Mouse (Mus musculus) midbrain, embryonic 11.5 days (tissue): Measurements from ENCODE around the gene Parp16. TPM values are rescaled to one million over a fixed set of nuclear protein-coding genes. Genes with fewer than 3 reads are reported as not detected.

ENCODE experiments used
- ATAC-seq: fragments of 200-750 bp; cut with Nextera tagmentation; 2 replicates; pipeline ENCODE4 v1.8.0; 2017; ENCODE audit warnings: moderate TSS enrichment, moderate library complexity; ENCODE audit not compliant: low FRiP score
- DNase-seq: peaks from one replicate; pipeline ENCODE4 v3.0.0; 2015; ENCODE audit warnings: low spot score; ENCODE audit errors: missing footprints
- H3K27ac ChIP-seq: fragments of 300-500 bp; sonication (generic); 2 replicates; pipeline ENCODE4 v1.5.1; 2014; ENCODE audit warnings: low read depth, low read length
- H3K27me3 ChIP-seq: fragments of 300-500 bp; sonication (generic); 2 replicates; pipeline ENCODE4 v1.6.1; 2014; ENCODE audit warnings: mild to moderate bottlenecking, low read length, moderate library complexity, mixed read lengths; ENCODE audit not compliant: control insufficient read depth, insufficient read depth
- H3K36me3 ChIP-seq: fragments of 300-500 bp; sonication (generic); 2 replicates; pipeline ENCODE4 v1.6.1; 2014; ENCODE audit warnings: mild to moderate bottlenecking, low read length, moderate library complexity, mixed read lengths; ENCODE audit not compliant: control insufficient read depth, insufficient read depth
- H3K4me1 ChIP-seq: fragments of 300-500 bp; sonication (generic); 2 replicates; pipeline ENCODE4 v1.6.1; 2014; ENCODE audit warnings: low read length; ENCODE audit not compliant: control insufficient read depth, insufficient read depth
- H3K4me2 ChIP-seq: fragments of 300-500 bp; sonication (generic); 2 replicates; pipeline ENCODE4 v1.6.1; 2014; ENCODE audit warnings: mild to moderate bottlenecking, moderate library complexity
- H3K4me3 ChIP-seq: fragments of 300-500 bp; sonication (generic); 2 replicates; pipeline ENCODE4 v1.5.1; 2014; ENCODE audit warnings: low read depth, low read length
- H3K9ac ChIP-seq: fragments of 300-500 bp; sonication (generic); 2 replicates; pipeline ENCODE4 v1.6.1; 2014; ENCODE audit warnings: low read length
- H3K9me3 ChIP-seq: fragments of 300-500 bp; sonication (generic); 2 replicates; pipeline ENCODE4 v1.6.1; 2016; ENCODE audit warnings: low read length; ENCODE audit not compliant: control insufficient read depth
- WGBS: fragments of 180-500 bp; shearing (Covaris S2); extraction: QIAGEN DNeasy Blood & Tissue Kit; methylation state at CpG from one replicate; pipeline ENCODE4 v1.1.7; 2014; 5-methylcytosine and 5-hydroxymethylcytosine counted together
- polyA plus RNA-seq: library from polyadenylated mRNA; unstranded; fragments of >200 nt; fragmentation: Nextera tagmentation; extraction: Ambion mirVana; gene quantifications from 2 replicates; pipeline ENCODE4 v1.2.1, GENCODE M21; 2014

Parp16 gene
- polyA plus RNA-seq, 1 experiment from 2014 or later: 6.4 TPM

DNA sequence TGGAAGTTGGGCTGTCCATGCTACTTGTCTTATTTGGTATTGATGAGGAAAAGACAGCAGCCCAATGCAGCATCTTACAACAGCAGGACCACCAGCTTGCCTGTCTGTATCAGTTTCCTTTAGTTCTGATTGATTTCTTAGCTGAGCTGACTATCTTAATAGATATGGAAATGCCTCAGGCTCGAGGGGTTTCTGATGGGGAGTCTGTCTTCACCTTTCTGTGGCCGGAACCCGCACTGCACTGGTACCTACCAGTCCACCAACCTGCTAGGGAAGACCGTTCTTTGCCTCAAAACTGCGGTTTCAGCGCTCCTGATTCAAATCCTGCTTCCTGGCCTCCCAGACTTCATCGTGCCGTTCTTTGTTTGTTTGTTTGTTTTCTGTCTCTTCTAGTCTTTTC, 33.3 kb upstream of the Parp16 start:
- Histone ChIP-seq H3K27ac (peak overlapping the region; percentile 97), H3K4me1 (peaks cover 70% of the 10 kb centered on the region), H3K4me3 (no peak overlapping the region), H3K9me3 (no peaks in the 10 kb centered on the region; the same call in 1 of the 2 replicates), H3K36me3 (peaks cover 5% of the 10 kb centered on the region; the same call in 1 of the 2 replicates), H3K27me3 (no peaks in the 10 kb centered on the region), H3K4me2 (peak overlapping the region; percentile 50), H3K9ac (peak overlapping the region; percentile 39)
- ATAC-seq: no peak
- 4% methylated on average over 8 of the region's 8 CpGs for WGBS
- DNase-seq: peak; percentile 93

DNA sequence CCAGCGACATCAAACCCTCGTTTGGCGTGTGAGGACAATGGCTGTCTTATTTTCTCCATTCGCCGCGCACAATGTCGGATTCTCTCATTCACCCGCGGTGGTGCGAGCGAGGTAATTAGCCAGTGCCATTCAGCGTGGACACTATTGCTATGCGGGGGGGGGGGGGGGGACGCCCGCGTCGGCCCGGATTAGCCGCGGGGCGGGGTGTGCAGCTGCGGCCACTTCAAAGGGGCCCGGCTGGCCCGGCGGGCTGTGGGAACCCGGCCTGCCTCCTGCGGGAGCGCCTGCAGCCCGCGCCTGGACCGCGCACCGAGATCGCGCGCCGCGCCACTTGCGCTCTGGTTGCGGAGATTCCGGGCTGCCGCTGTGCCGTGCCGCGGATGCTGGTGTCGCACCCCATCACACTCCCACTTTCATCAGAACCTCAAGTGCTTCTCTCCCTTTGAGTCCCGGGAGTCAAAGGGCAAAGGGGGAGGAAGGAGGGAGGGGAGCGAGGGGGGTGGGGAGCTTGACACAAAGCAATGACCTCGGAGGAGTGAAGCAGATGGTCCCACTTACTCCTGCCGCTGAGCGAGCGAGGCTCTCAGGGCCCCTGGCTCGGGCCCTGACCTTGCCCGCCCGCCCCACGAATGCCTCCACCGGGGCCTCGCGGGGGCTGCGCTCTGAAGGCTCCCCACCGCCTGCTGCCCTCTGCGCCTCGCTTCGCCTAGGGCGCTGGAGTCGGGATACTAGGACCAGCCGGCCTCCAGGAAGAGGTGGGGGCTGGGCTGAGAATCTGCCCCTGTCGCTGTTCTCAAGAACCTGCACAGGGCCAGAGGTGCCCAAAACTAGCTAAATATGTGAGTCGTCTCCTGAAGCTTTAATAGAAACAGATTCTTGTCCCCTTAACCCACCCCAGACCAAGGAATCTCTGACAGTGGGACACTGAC, 32.2 kb upstream of the Parp16 start:
- Histone ChIP-seq H3K4me2 (peak overlapping the region; percentile 50), H3K9me3 (no peaks in the 10 kb centered on the region; the same call in 1 of the 2 replicates), H3K36me3 (peaks cover 5% of the 10 kb centered on the region; the same call in 1 of the 2 replicates), H3K27me3 (no peaks in the 10 kb centered on the region), H3K4me1 (peaks cover 64% of the 10 kb centered on the region), H3K4me3 (peak overlapping the region; percentile 17), H3K9ac (peak overlapping the region; percentile 65), H3K27ac (peak overlapping the region; percentile 97)
- WGBS: under 1% methylated on average over 65 of the region's 69 CpGs
- DNase-seq (peak; percentile 99), ATAC-seq (peak; percentile 94)

DNA sequence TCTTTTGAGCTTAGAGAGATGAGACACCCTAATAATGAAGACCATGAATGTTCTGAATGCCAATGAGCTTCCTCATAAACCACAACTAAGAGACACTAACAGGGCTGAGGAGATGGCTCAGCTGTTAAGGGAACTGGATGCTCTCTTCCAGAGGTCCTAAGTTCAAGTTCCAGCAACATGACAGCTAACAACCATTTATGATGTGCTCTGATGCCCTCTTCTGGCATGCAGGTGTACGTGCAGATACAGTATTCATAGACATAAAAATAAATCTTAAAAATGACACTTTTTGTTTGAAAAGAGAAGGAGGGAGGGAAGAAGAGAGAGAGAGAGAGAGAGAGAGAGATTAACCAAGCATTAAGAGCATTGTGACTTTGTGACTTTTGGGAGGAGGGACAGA, 30.3 kb upstream of the Parp16 start:
- WGBS: 16% methylated on average over 1 of the region's 1 CpGs
- Histone ChIP-seq H3K27ac (no peak overlapping the region; the same call in 1 of the 2 replicates), H3K4me2 (no peak overlapping the region), H3K36me3 (peaks cover 7% of the 10 kb centered on the region; the same call in 1 of the 2 replicates), H3K27me3 (no peaks in the 10 kb centered on the region), H3K4me1 (peaks cover 68% of the 10 kb centered on the region), H3K9me3 (no peaks in the 10 kb centered on the region; the same call in 1 of the 2 replicates), H3K9ac (no peak overlapping the region), H3K4me3 (no peak overlapping the region)
- ATAC-seq: no peak
- DNase-seq: no peak

DNA sequence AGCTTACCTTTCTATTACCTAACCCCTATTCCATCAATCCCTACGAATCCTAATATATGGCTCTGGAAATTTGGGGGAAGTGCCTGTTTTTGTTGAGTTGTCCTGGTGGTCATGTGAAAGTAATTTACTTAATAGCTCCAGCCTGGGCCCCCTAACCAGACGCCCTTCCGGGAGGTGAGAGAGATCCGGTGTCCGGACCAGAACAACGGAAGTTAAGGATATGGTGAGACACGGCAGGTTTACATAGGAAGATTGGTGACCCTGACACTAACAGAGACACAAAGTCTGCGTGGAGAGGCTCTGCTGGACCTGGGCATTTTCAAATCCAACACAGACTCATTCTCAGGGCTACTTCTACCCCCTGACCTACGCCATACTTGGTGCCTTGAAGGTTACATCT, 28.8 kb upstream of the Parp16 start:
- ATAC-seq (no peak), DNase-seq (no peak)
- peak overlapping the region; percentile 51 for H3K27ac ChIP-seq
- H3K4me3 ChIP-seq: no peak overlapping the region
- H3K9me3 ChIP-seq: no peaks in the 10 kb centered on the region; the same call in 1 of the 2 replicates
- no peaks in the 10 kb centered on the region for H3K27me3 ChIP-seq
- no peak overlapping the region for H3K4me2 ChIP-seq
- H3K9ac ChIP-seq: no peak overlapping the region
- 74% methylated on average over 9 of the region's 9 CpGs for WGBS
- peaks cover 9% of the 10 kb centered on the region; the same call in 1 of the 2 replicates for H3K36me3 ChIP-seq
- H3K4me1 ChIP-seq: peaks cover 55% of the 10 kb centered on the region

DNA sequence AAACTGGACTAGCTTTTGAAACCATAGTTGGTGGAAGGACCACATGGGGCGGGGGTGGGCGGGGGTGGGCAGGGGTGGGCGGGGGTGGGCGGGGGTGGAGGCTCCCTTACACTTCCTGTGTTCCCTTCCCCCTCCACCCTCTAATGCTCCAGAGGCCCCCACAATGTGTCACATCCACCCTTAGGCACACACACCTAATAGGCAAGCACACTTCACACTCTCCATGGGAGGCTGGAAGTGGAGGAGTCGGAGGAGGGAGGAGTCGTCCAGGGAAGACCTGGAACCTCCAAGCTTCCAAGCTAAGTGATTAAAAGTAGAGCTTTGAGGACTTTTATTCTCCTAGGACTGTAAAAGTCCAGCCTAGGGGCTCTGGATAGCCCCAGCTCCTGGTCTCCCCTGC, 26.6 kb upstream of the Parp16 start:
- DNase-seq (no peak), ATAC-seq (0 out of 2 replicates have a peak, but pooled peaks have one; percentile 17)
- WGBS: 52% methylated on average over 6 of the region's 6 CpGs
- Histone ChIP-seq H3K4me2 (no peak overlapping the region), H3K27me3 (no peaks in the 10 kb centered on the region), H3K4me3 (no peak overlapping the region), H3K4me1 (peaks cover 39% of the 10 kb centered on the region), H3K9me3 (no peaks in the 10 kb centered on the region; the same call in 1 of the 2 replicates), H3K27ac (peak overlapping the region; percentile 76), H3K9ac (no peak overlapping the region), H3K36me3 (peaks cover 11% of the 10 kb centered on the region; the same call in 1 of the 2 replicates)

DNA sequence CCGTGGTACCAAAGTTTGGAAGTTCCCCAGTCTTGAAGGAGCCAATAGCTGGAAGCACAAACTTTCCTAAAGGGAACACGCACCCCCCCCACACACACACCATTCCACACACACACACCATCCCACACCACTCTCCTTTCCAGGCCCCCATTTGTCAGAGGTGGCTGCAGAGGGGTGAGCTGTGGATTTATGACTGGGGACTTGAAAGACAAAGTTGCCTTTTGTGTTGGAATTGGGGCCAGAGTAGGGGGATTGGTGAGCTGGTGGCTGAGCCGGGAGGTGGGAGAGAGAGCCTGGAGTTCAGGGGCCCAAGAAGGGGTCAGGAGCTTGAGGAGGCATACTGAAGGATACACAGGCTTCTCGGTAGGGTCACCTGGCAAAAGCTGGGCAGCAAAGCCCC, 26.2 kb upstream of the Parp16 start:
- ATAC-seq (0 out of 2 replicates have a peak, but pooled peaks have one; percentile 33), DNase-seq (no peak)
- H3K9me3 ChIP-seq: no peaks in the 10 kb centered on the region; the same call in 1 of the 2 replicates
- 46% methylated on average over 4 of the region's 4 CpGs for WGBS
- peak overlapping the region; percentile 27; the same call in 1 of the 2 replicates for H3K9ac ChIP-seq
- H3K36me3 ChIP-seq: peaks cover 11% of the 10 kb centered on the region; the same call in 1 of the 2 replicates
- H3K4me1 ChIP-seq: peaks cover 35% of the 10 kb centered on the region
- no peaks in the 10 kb centered on the region for H3K27me3 ChIP-seq
- H3K4me3 ChIP-seq: no peak overlapping the region
- no peak overlapping the region for H3K4me2 ChIP-seq
- H3K27ac ChIP-seq: peak overlapping the region; percentile 76

DNA sequence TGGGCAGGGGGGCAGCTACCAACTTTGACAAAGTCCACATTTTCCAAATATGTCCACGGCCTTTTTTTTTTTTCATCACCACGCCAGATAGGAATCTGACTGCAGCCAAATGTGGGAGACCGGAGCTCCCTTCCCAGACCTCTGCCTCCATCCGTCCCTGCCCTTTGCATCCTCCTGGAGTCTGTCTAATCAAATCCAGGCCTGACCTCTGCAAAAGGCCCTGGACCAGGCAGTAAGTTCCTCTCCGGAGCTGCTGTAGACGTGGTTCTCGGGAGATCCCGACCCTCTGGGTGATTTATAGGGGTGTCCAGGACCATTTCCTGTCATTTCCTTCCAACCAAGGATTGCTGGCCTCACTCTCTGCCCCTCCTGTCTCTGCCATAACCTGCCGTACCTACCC, 22.5 kb upstream of the Parp16 start:
- 77% methylated on average over 9 of the region's 9 CpGs for WGBS
- no peaks in the 10 kb centered on the region for H3K9me3 ChIP-seq
- peaks cover 52% of the 10 kb centered on the region for H3K4me1 ChIP-seq
- H3K36me3 ChIP-seq: 0 out of 2 replicates have a peak, but pooled peaks cover 6% of the 10 kb centered on the region
- DNase-seq (no peak), ATAC-seq (no peak)
- H3K4me2 ChIP-seq: no peak overlapping the region
- H3K27ac ChIP-seq: peak overlapping the region; percentile 22; the same call in 1 of the 2 replicates
- no peak overlapping the region for H3K9ac ChIP-seq
- H3K4me3 ChIP-seq: no peak overlapping the region
- no peaks in the 10 kb centered on the region for H3K27me3 ChIP-seq

DNA sequence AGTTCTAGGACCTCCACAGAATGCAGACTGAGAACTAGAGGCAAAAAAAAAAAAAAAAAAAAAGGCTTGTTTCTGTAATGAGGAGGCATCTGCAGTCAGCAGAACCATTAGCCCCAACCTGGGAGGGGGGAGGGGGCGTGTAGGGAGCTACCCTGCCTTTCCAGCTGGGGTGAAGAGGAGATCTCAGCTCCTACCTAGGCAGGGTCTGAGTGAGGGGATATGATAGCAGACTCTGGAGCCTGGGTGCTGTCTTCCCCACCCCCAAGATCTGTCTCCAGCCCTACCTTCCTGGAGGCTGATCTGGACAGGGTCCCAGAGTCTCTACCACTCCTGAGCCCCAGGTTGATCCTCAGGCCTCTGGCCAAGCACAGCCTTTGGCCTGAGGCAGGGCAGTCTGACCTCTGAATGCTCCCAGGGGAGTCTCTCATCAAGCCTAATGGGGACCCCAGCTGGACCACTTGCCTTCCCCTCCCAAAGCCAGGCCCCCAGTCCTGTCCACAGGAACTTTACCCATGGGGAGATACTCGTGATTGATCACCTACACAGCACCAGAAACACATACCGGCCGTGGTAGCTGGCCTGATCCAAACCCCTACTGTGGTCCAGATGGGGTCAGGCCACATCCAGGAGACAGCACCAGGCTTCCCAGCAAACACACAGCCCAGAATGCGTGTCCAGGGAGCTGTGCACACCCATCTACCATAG, 19.8 kb upstream of the Parp16 start:
- ATAC-seq (peak; percentile 12; the same call in 1 of the 2 replicates), DNase-seq (peak; percentile 92)
- H3K9ac ChIP-seq: peak overlapping the region; percentile 60
- no peak overlapping the region for H3K4me3 ChIP-seq
- H3K27me3 ChIP-seq: no peaks in the 10 kb centered on the region
- 0 out of 2 replicates have a peak, but pooled peaks cover 4% of the 10 kb centered on the region for H3K36me3 ChIP-seq
- H3K9me3 ChIP-seq: no peaks in the 10 kb centered on the region
- peak overlapping the region; percentile 99 for H3K27ac ChIP-seq
- peaks cover 55% of the 10 kb centered on the region for H3K4me1 ChIP-seq
- WGBS: 10% methylated on average over 5 of the region's 5 CpGs
- peak overlapping the region; percentile 26; the same call in 1 of the 2 replicates for H3K4me2 ChIP-seq
